In genomic region chr9:27203134-27203533, GRCm38 (mm10) we compare ENCODE assay signal across 8 mouse cellular contexts. TPM values are rescaled to one million over a fixed set of nuclear protein-coding genes. Genes with fewer than 3 reads are reported as not detected.
A peak's percentile ranks its signal among the peaks of the same experiment; 100 is the strongest.
DNase-seq lines count a peak whose midpoint lies in the region; ATAC-seq lines count a peak whose summit lies in the region.

No protein-coding gene starts in this region.

- H3K27me3 ChIP-seq in heart, embryonic 11.5 days (ENCODE audit: control insufficient read depth, insufficient read depth, low read length), result no peaks in the 10 kb centered on the region
- peaks cover 16% of the 10 kb centered on the region for H3K27me3 ChIP-seq in forebrain, embryonic 13.5 days
- no peaks in the 10 kb centered on the region for H3K27me3 ChIP-seq in kidney, embryonic 15.5 days
- no peaks in the 10 kb centered on the region for H3K27me3 ChIP-seq in stomach, embryonic 16.5 days (ENCODE audit: control insufficient read depth, insufficient read depth, low read length)

- DNase-seq in heart, postnatal 14 days, result no peak
- peak; percentile 95 for DNase-seq in mesoderm, embryonic 11.5 days (ENCODE audit: low read depth, low spot score)
- DNase-seq in thymus, adult 18-20 months, result no peak
- no peak for DNase-seq in heart, postnatal 10 days

- intact Hi-C loops in heart, postnatal 14 days (cut with DNase I), result no loop called here
- intact Hi-C loops in heart, postnatal 10 days (cut with DNase I), result no loop called here

- no peak overlapping the region for H3K4me2 ChIP-seq in heart, embryonic 11.5 days
- peak overlapping the region; percentile 16 for H3K4me2 ChIP-seq in forebrain, embryonic 13.5 days
- no peak overlapping the region for H3K4me2 ChIP-seq in kidney, embryonic 15.5 days
- H3K4me2 ChIP-seq in stomach, embryonic 16.5 days (ENCODE audit: low read depth, low read length), result no peak overlapping the region

- H3K9ac ChIP-seq in heart, embryonic 11.5 days (ENCODE audit: low read depth, low read length), result no peak overlapping the region
- no peak overlapping the region for H3K9ac ChIP-seq in forebrain, embryonic 13.5 days
- no peak overlapping the region for H3K9ac ChIP-seq in kidney, embryonic 15.5 days
- no peak overlapping the region for H3K9ac ChIP-seq in stomach, embryonic 16.5 days (ENCODE audit: low read length)

- no peaks in the 10 kb centered on the region for H3K36me3 ChIP-seq in heart, embryonic 11.5 days (ENCODE audit: control insufficient read depth, insufficient read depth, low read length)
- H3K36me3 ChIP-seq in forebrain, embryonic 13.5 days (ENCODE audit: poor library complexity, severe bottlenecking), result no peaks in the 10 kb centered on the region
- H3K36me3 ChIP-seq in kidney, embryonic 15.5 days, result no peaks in the 10 kb centered on the region
- no peaks in the 10 kb centered on the region for H3K36me3 ChIP-seq in stomach, embryonic 16.5 days (ENCODE audit: control insufficient read depth, insufficient read depth, low read length)

- H3K9me3 ChIP-seq in heart, embryonic 11.5 days (replicated peaks; ENCODE audit: control insufficient read depth, low read length), result no peaks in the 10 kb centered on the region
- H3K9me3 ChIP-seq in forebrain, embryonic 13.5 days (replicated peaks), result 0 out of 2 replicates have a peak, but pooled peaks cover 6% of the 10 kb centered on the region
- H3K9me3 ChIP-seq in kidney, embryonic 15.5 days (replicated peaks), result no peaks in the 10 kb centered on the region
- H3K9me3 ChIP-seq in stomach, embryonic 16.5 days (replicated peaks; ENCODE audit: control insufficient read depth, low read length), result no peaks in the 10 kb centered on the region

- H3K27ac ChIP-seq in heart, embryonic 11.5 days (ENCODE audit: low read depth, low read length), result no peak overlapping the region
- H3K27ac ChIP-seq in forebrain, embryonic 13.5 days, result peak overlapping the region; percentile 76
- H3K27ac ChIP-seq in kidney, embryonic 15.5 days, result no peak overlapping the region
- no peak overlapping the region for H3K27ac ChIP-seq in stomach, embryonic 16.5 days (ENCODE audit: low read length)

- H3K4me1 ChIP-seq in heart, embryonic 11.5 days (ENCODE audit: control insufficient read depth, insufficient read depth, low read length), result no peaks in the 10 kb centered on the region; the same call in 1 of the 2 replicates
- H3K4me1 ChIP-seq in forebrain, embryonic 13.5 days, result peaks cover 34% of the 10 kb centered on the region
- H3K4me1 ChIP-seq in kidney, embryonic 15.5 days, result peaks cover 9% of the 10 kb centered on the region
- H3K4me1 ChIP-seq in stomach, embryonic 16.5 days (ENCODE audit: control insufficient read depth, insufficient read depth, low read length), result no peaks in the 10 kb centered on the region

- peak; percentile 52; the same call in 1 of the 2 replicates for ATAC-seq in heart, embryonic 11.5 days (replicated peaks; ENCODE audit: insufficient number of reproducible peaks, low FRiP score, low TSS enrichment)
- peak; percentile 98 for ATAC-seq in forebrain, embryonic 13.5 days
- ATAC-seq in kidney, embryonic 15.5 days (replicated peaks; ENCODE audit: low FRiP score), result peak; percentile 97
- ATAC-seq in stomach, embryonic 16.5 days (ENCODE audit: insufficient read depth, low FRiP score), result peak; percentile 73; the same call in 1 of the 2 replicates

- WGBS in heart, embryonic 11.5 days (ENCODE audit: insufficient replicate concordance), result 26% methylated on average over 2 of the region's 2 CpGs
- 6% methylated on average over 2 of the region's 2 CpGs for WGBS in forebrain, embryonic 13.5 days
- WGBS in kidney, embryonic 15.5 days, result 6% methylated on average over 2 of the region's 2 CpGs
- WGBS in stomach, embryonic 16.5 days, result 15% methylated on average over 2 of the region's 2 CpGs

- H3K4me3 ChIP-seq in heart, embryonic 11.5 days (ENCODE audit: low read depth, low read length), result no peak overlapping the region
- no peak overlapping the region for H3K4me3 ChIP-seq in forebrain, embryonic 13.5 days
- H3K4me3 ChIP-seq in kidney, embryonic 15.5 days (replicated peaks), result no peak overlapping the region
- H3K4me3 ChIP-seq in stomach, embryonic 16.5 days (replicated peaks; ENCODE audit: low read length), result no peak overlapping the region

RNA-seq across cellular contexts. Expression of gene Jam3, which starts 47.9 kb away (rescaled TPM):
- polyA plus RNA-seq in heart, embryonic 11.5 days (2014; fragmentation: Nextera tagmentation; extraction: Ambion mirVana), result 50.1 and 56.1 TPM in 2 replicates
- 10 to 100 TPM; 16.8 to 17.3 TPM for total RNA-seq in heart, postnatal 14 days (2021)
- polyA plus RNA-seq in forebrain, embryonic 13.5 days (2015; fragmentation: Nextera tagmentation; extraction: Ambion mirVana), result 113 and 123 TPM in 2 replicates
- 82.3 and 83.1 TPM in 2 replicates for polyA plus RNA-seq in kidney, embryonic 15.5 days (2015; fragmentation: Nextera tagmentation; extraction: Ambion mirVana)
- 53.5 and 59.6 TPM in 2 replicates for polyA plus RNA-seq in stomach, embryonic 16.5 days (2015; fragmentation: Nextera tagmentation; extraction: Ambion mirVana)
- 10 to 100 TPM; 21.0 to 22.7 TPM for total RNA-seq in heart, postnatal 10 days (2021)
